Mouse (Mus musculus) testis, adult 2 months (tissue): Measurements from ENCODE around the gene Lad1.

Experiments used
- CTCF ChIP-seq: fragments of 200-500 bp; IDR thresholded peaks from 2 replicates; pipeline ENCODE4 v1.5.1; 2012; ENCODE audit warnings: low read depth, mild to moderate bottlenecking, inconsistent platforms, low read length, moderate library complexity; ENCODE audit not compliant: control insufficient read depth, insufficient read depth, insufficient replicate concordance
- POLR2A ChIP-seq: fragments of 200-500 bp; IDR thresholded peaks from 2 replicates; pipeline ENCODE4 v1.6.1; 2012; ENCODE audit warnings: low read depth, mild to moderate bottlenecking, inconsistent platforms, low read length, moderate library complexity; ENCODE audit not compliant: control insufficient read depth

GRCm38 (mm10) chr1:135858533-135858932 lies 40.1 kb downstream of the Lad1 start:
- TF ChIP-seq CTCF (no peak), POLR2A (no peak)
